Mouse (Mus musculus): ENCODE data around the gene Ndc80.
"Not testable (repeated sequence)": the region's sequence is repeated elsewhere in the genome, so short reads cannot be mapped to it uniquely, and the experiment has no call there.

Ndc80 gene

DNA sequence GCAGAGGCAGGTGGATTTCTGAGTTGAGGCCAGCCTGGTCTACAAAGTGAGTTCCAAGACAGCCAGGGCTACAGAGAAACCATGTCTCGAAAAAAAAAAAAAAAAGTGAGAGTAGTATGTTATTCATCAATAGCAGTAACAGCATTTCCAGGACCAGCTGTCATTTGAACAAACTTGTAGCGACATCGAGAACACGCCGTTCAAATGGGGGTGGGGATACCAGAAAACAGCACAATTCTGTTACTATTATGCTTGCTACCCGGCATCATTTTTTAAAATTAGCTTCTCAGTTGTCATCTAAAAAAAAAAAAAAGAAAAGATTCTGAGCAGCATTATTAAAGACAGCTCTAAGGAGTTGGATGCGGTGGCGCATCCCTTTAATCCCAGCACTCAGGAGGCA, 49.2 kb downstream of the Ndc80 start:
- DNase-seq, result no peak

- DNase-seq, result no peak
Measured at GRCm38 (mm10) chr17:71476346-71477020, 50.2 kb downstream of the Ndc80 start.

- DNase-seq, result peak; percentile 62 to 79
Measured at GRCm38 (mm10) chr17:71475705-71476089, 51.0 kb downstream of the Ndc80 start.

- DNase-seq, result peak; percentile 93 to 98
Measured at GRCm38 (mm10) chr17:71474762-71475704, 51.6 kb downstream of the Ndc80 start, which contains the start of gene Smchd1. Smchd1 (minus strand) TSS chr17:71475343.

DNA sequence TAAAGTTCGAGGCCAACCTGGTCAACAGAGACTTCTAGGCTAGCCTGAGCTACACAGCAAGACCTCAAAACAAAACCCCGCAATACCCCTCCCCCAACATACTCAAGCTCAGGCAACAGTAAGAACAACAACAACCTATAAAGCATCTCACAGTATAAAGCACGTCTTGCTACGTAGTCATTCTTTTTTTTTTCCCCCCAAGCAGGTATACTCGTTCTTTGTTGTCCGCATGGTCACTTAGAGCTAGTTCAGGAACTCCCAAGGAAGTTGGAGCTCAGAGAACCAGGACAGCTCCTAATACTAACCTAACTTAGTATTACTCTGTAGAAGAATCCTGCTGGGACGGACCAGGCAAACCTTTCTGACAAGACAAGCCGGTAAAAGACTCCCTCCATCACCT, 52.5 kb downstream of the Ndc80 start:
- no peak for DNase-seq

DNA sequence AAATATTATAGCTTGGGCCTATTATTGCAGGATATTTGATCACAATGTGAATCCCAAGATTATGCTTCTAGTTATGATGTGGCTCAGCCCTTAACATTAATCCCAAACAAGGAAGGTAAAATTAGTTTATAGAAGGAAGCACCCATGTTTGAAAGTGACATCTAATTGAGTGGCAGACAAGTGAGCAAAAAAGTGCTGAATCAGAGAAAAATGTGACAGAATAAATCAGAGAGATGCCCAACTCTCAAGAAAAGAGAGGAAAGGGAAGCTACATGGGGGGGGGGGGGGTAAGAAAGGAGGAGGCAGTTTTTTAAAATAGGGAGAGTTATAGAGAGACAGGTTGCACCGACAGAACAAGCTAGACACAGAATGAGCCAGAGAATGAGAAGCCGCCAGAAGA, 55.4 kb downstream of the Ndc80 start:
- DNase-seq, result no peak

DNA sequence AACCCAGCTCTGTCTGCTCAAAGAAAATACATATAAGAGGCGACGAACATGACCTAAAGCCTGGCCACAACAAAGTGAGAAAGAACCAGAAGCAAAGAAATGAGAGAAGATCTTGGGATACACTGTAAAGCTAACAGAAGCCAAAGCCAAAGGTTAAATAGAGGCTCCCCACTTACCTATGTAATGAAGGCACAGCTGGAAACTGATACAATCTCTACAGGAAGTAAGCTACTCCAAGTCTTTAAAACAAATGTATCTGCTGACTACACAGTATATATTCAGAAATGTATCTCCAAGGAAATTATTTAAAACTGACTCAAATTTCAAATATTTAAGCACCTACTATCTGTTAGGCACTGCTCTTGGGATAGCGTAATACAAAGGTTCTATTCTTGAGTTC, 66.3 kb downstream of the Ndc80 start:
- no peak for DNase-seq

DNA sequence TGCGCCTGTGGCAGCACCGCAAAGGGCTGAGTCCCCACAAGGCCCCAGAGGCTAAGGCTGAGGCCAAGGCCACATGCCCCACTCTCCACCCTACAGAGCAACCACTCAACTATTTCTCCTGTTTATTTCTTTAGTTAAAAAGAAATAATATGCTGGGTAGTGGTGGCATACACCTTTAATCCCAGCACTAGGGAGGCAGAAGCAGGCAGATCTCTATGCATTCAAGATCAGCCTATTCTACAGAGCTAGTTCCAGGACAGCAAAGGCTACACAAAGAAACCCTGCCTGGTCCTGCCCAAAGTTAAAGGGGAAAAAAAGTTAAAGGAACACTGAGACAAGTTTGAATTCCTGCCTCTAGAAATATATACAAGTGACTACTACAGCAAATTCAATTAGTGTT, 66.8 kb downstream of the Ndc80 start, which contains the start of gene Gm4707:
TSS of gene Gm4707 (minus strand) at position 101 of the 400 bp plus-strand sequence.
- no peak for DNase-seq

GRCm38 (mm10) chr17:71457361-71457760, 69.3 kb downstream of the Ndc80 start:
- not testable (repeated sequence) for DNase-seq
